Mouse (Mus musculus) testis, adult 2 months (tissue): ENCODE measurements around the gene Ndufa4l2.

Source experiments
- CTCF ChIP-seq: fragments of 200-500 bp; IDR thresholded peaks from 2 replicates; pipeline ENCODE4 v1.5.1; 2012; ENCODE audit warnings: low read depth, mild to moderate bottlenecking, inconsistent platforms, low read length, moderate library complexity; ENCODE audit not compliant: control insufficient read depth, insufficient read depth, insufficient replicate concordance
- POLR2A ChIP-seq: fragments of 200-500 bp; IDR thresholded peaks from 2 replicates; pipeline ENCODE4 v1.6.1; 2012; ENCODE audit warnings: low read depth, mild to moderate bottlenecking, inconsistent platforms, low read length, moderate library complexity; ENCODE audit not compliant: control insufficient read depth

DNA sequence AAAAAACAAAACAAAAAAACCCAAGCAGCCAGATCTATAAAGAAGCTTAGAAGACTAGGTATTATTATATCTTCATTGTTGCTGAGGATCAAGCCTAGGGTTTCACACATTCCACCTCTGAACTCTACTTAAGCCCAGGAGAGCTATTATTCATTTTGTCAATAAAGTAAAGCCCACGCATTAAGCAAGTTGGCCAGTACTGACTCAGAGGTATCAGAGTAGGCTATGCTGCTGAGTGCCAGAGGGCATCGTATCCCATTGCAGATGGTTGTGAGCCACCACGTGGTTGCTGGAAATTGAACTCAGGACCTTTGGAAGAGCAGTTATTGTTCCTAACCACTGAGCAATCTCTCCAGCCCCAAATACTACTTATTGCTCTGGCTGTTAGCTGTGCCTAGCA, 29.1 kb downstream of the Ndufa4l2 start:
- TF ChIP-seq POLR2A (no peak), CTCF (no peak)
